Mouse (Mus musculus) stomach, embryonic 15.5 days (tissue): ENCODE measurements around the gene Ppp2r2d. TPM values are rescaled to one million over a fixed set of nuclear protein-coding genes. Genes with fewer than 3 reads are reported as not detected.

ENCODE experiments used
- ATAC-seq: fragments of 200-750 bp; cut with Nextera tagmentation; 2 replicates; pipeline ENCODE4 v1.8.0; 2017; ENCODE audit warnings: low read depth, moderate number of reproducible peaks, moderate TSS enrichment; ENCODE audit not compliant: insufficient read depth, low FRiP score
- H3K27ac ChIP-seq: fragments of 300-500 bp; sonication (generic); 2 replicates; pipeline ENCODE4 v1.5.1; 2015; ENCODE audit warnings: mild to moderate bottlenecking, inconsistent platforms
- H3K27me3 ChIP-seq: fragments of 300-500 bp; sonication (generic); replicated peaks from 2 replicates; pipeline ENCODE4 v1.6.1; 2015; ENCODE audit warnings: inconsistent platforms
- H3K36me3 ChIP-seq: fragments of 300-500 bp; sonication (generic); 2 replicates; pipeline ENCODE4 v1.6.1; 2015; ENCODE audit warnings: inconsistent platforms
- H3K4me1 ChIP-seq: fragments of 300-500 bp; sonication (generic); 2 replicates; pipeline ENCODE4 v1.6.1; 2015; ENCODE audit warnings: inconsistent platforms
- H3K4me2 ChIP-seq: fragments of 300-500 bp; sonication (generic); 2 replicates; pipeline ENCODE4 v1.6.1; 2015; ENCODE audit warnings: mild to moderate bottlenecking, inconsistent platforms
- H3K4me3 ChIP-seq: fragments of 300-500 bp; sonication (generic); replicated peaks from 2 replicates; pipeline ENCODE4 v1.5.1; 2015; ENCODE audit warnings: inconsistent platforms
- H3K9ac ChIP-seq: fragments of 300-500 bp; sonication (generic); 2 replicates; pipeline ENCODE4 v1.6.1; 2015; ENCODE audit warnings: inconsistent platforms
- H3K9me3 ChIP-seq: fragments of 300-500 bp; sonication (generic); 2 replicates; pipeline ENCODE4 v1.6.1; 2016; ENCODE audit warnings: inconsistent platforms
- WGBS: fragments of 180-500 bp; shearing (Covaris S2); methylation state at CpG from one replicate; pipeline ENCODE4 v1.1.7; 2015; 5-methylcytosine and 5-hydroxymethylcytosine counted together
- polyA plus RNA-seq: library from polyadenylated mRNA; unstranded; fragments of >200 nt; fragmentation: Nextera tagmentation; extraction: Ambion mirVana; gene quantifications from 2 replicates; pipeline ENCODE4 v1.2.1, GENCODE M21; 2015

Ppp2r2d gene
- polyA plus RNA-seq, result 33.1 and 37.0 TPM in 2 replicates

DNA sequence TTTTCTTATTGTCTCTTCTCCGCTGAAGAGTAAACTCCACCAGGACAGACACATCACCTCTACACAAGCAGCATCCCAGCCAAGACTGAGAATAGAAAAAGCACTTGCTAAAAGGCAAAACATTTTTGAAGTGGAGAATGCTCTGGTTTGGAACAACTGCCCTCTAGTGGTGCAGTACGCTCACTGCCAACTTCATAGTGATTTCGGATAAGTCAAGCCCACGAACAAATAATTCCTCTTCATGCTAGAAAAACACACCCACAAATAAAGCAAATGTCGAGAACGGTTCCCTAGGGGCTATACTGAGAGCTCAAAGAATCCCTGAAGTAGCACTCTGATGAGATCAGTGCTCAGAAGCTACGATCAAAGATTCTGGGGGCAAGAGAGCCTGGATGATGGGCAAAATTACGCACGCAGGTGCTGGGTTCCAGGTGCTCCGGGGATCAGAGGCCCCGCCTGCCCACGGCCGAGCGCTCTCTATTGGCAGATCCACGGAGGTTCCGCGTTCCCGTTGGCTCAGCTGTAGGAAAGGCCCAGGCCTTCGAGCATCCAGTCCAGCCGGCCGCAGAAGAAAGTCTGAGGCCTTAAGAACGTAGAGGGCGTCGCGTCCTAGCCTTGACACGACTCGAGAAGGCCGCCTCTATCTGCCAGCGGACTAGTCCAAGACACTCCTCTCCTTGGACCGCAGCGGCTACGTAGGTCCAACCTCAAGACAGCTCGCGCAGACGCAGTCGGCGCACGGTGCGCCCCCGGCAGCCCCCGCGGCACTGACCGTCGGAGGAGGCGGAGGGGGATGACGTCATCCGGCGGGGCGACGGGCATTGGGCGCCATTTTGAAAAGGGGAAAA, at the start of gene Ppp2r2d, which contains the start of gene Mapk1ip1:
TSS of gene Ppp2r2d (plus strand) at position 536 of the 848 bp plus-strand sequence.
TSS of gene Mapk1ip1 (minus strand) at position 730 of the 848 bp plus-strand sequence.
- H3K36me3 ChIP-seq, result no peaks in the 10 kb centered on the region
- peaks cover 34% of the 10 kb centered on the region for H3K4me1 ChIP-seq
- no peaks in the 10 kb centered on the region for H3K27me3 ChIP-seq
- H3K9ac ChIP-seq, result peak within 1 kb of the TSS; percentile 98
- no peaks in the 10 kb centered on the region for H3K9me3 ChIP-seq
- under 1% methylated on average over 51 of the region's 51 CpGs for WGBS
- peak within 1 kb of the TSS; percentile 95 for H3K4me3 ChIP-seq
- H3K27ac ChIP-seq, result peak within 1 kb of the TSS; percentile 98
- peak; percentile 95 for ATAC-seq
- H3K4me2 ChIP-seq, result peak within 1 kb of the TSS; percentile 80

DNA sequence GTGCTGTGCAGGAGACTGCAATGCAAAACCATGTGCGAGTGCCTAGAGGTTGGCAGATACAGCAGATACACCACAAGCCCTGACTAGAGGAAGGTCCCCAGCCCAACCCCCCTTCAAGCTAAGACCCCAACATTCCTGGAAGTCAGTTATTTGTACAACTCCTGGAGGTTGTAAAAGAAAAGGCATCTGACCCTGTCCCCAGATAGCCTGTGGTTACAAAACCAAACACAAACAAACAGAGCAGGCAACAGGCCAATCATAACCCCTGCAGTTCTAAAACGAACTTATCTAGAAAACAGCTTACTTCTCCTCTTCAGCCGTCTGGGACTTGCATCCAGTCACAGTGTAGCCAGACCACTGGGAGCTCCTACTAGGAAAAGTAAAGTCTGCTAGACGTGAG, 42.5 kb upstream of the Ppp2r2d start:
- no peak overlapping the region for H3K4me2 ChIP-seq
- no peaks in the 10 kb centered on the region for H3K27me3 ChIP-seq
- H3K9me3 ChIP-seq, result no peaks in the 10 kb centered on the region
- H3K4me3 ChIP-seq, result no peak overlapping the region
- WGBS, result 15% methylated on average over 4 of the region's 4 CpGs
- no peak overlapping the region for H3K9ac ChIP-seq
- H3K36me3 ChIP-seq, result no peaks in the 10 kb centered on the region
- no peaks in the 10 kb centered on the region for H3K4me1 ChIP-seq
- no peak for ATAC-seq
- H3K27ac ChIP-seq, result no peak overlapping the region

- Histone ChIP-seq H3K27ac (no peak overlapping the region), H3K36me3 (no peaks in the 10 kb centered on the region), H3K4me3 (no peak overlapping the region), H3K4me1 (no peaks in the 10 kb centered on the region), H3K9ac (no peak overlapping the region), H3K27me3 (no peaks in the 10 kb centered on the region), H3K9me3 (no peaks in the 10 kb centered on the region), H3K4me2 (no peak overlapping the region)
- 86% methylated on average over 3 of the region's 3 CpGs for WGBS
- no peak for ATAC-seq
Observed at GRCm38 (mm10) chr7:138807146-138807545, 38.7 kb upstream of the Ppp2r2d start.

DNA sequence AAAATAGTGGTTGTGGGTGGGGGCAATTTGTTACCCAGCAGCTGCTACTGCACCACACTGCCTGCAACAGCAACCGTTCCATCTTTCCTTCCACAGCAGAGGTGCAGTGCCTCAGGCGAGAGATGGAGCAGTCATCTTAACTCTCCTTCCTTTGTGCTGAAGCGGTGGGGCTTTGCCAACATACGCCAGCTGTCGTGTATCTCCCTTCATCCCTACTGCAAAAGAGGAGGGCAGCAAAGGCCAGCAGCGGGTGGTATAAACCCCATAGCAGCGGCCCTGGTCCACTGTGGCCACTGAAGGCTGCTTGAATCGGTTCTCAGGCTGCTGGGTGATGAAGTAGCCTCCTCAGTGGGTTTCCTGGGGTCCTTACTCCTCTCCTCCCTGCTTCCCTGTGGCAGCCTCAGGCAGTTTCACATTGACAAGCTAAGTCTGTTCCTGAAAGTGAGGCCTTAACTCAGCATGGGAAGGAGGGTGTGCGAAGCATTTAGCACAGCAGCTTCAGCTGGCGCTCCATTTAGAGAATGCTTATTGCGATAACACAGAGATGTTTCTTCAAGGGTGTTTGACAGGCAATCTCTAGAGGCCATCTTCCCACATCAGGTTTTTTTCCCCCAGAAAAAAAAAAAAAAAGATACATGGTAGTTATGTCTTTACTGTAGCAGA, 32.5 kb upstream of the Ppp2r2d start:
- H3K27me3 ChIP-seq, result no peaks in the 10 kb centered on the region
- no peaks in the 10 kb centered on the region for H3K9me3 ChIP-seq
- no peak overlapping the region for H3K4me2 ChIP-seq
- no peaks in the 10 kb centered on the region for H3K4me1 ChIP-seq
- WGBS, result 56% methylated on average over 11 of the region's 11 CpGs
- no peaks in the 10 kb centered on the region for H3K36me3 ChIP-seq
- H3K9ac ChIP-seq, result no peak overlapping the region
- H3K4me3 ChIP-seq, result no peak overlapping the region
- H3K27ac ChIP-seq, result no peak overlapping the region
- ATAC-seq, result no peak

DNA sequence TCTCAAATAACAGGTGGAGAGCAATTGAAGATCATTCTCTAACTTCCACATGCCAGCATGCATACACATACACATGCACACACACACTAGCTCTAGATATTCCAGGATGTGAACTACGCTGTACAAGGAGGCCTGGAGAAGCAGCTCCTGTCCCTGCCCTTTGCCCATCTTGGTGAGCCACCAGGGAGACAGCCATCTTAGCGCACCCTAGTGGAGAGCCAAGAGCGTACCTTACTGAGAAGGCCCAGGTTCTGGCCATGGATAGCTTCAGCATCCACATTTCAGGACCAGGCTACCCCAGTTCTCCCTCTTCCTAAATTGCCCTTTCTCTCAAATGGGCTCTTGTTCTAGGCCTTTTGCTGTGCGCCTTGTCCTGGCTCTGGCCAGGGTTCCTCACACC, 27.6 kb upstream of the Ppp2r2d start:
- H3K4me2 ChIP-seq, result no peak overlapping the region
- no peak overlapping the region for H3K9ac ChIP-seq
- H3K4me1 ChIP-seq, result no peaks in the 10 kb centered on the region
- WGBS, result 58% methylated on average over 4 of the region's 4 CpGs
- no peaks in the 10 kb centered on the region for H3K9me3 ChIP-seq
- H3K4me3 ChIP-seq, result no peak overlapping the region
- H3K27ac ChIP-seq, result no peak overlapping the region
- no peaks in the 10 kb centered on the region for H3K36me3 ChIP-seq
- no peaks in the 10 kb centered on the region for H3K27me3 ChIP-seq
- ATAC-seq, result no peak

GRCm38 (mm10) chr7:138824423-138824822, 21.5 kb upstream of the Ppp2r2d start:
- Histone ChIP-seq H3K27me3 (no peaks in the 10 kb centered on the region), H3K4me2 (no peak overlapping the region), H3K4me1 (no peaks in the 10 kb centered on the region), H3K27ac (no peak overlapping the region), H3K9ac (no peak overlapping the region), H3K4me3 (no peak overlapping the region), H3K9me3 (no peaks in the 10 kb centered on the region), H3K36me3 (no peaks in the 10 kb centered on the region)
- no peak for ATAC-seq
- WGBS, result 84% methylated on average over 6 of the region's 6 CpGs

DNA sequence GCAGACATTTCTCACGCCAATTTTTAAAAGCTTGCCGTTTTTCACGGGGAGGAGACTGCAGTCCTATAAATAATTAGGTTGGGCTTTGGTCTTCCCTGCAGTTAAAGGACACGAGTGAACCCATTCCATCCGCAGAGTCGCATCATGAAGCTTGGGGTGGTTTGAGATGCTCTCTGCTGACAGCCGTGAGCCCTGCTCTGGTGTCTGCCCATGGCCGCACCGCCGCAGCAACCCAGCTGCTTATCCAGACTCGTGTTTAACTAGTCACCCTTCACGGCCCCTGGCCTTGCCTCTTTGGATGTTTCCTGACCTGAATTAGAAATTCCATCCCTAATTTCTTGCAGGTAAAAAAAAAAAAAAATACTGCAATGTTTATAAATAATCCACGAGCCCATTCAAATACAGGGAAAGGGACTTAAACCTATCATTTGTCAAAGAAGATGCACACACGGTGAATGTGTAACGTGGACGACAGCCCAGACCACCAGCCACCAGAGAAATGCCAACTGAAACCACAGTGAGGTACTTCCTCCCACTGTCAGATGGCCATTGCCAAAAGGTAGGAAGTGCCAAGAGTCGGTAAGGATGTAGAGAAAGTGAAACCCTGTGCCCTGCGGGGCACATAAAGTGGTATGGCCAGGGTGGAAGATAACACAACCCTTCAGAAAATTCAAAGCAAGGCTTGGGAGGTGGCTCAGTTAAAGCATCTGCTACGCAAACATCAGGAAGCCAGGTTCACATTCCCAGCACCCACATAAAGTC, 20.7 kb upstream of the Ppp2r2d start:
- ATAC-seq, result no peak
- no peaks in the 10 kb centered on the region for H3K27me3 ChIP-seq
- 83% methylated on average over 19 of the region's 19 CpGs for WGBS
- no peak overlapping the region for H3K27ac ChIP-seq
- H3K4me1 ChIP-seq, result no peaks in the 10 kb centered on the region
- H3K4me2 ChIP-seq, result no peak overlapping the region
- no peaks in the 10 kb centered on the region for H3K36me3 ChIP-seq
- no peak overlapping the region for H3K4me3 ChIP-seq
- H3K9me3 ChIP-seq, result no peaks in the 10 kb centered on the region
- no peak overlapping the region for H3K9ac ChIP-seq

DNA sequence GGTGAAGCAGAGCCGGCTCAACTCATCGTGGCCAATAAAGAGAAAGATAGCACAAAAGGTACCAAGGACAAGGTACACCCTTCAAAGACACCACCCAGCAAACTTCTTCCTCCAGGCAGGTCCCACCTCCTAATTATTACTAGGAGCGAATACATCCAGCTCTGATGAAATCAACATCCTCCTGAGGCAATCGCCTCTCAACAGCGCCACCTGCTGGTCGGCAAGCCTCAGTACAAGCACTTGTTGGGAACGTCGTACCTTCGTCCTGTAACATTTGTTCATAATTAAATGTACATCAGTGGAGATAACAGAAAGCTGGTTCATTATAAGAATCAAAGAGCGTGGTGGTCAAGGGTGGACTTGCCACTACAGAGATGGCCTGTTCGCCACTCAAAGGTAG, 18.1 kb upstream of the Ppp2r2d start:
- no peak overlapping the region for H3K27ac ChIP-seq
- no peaks in the 10 kb centered on the region for H3K36me3 ChIP-seq
- no peak overlapping the region for H3K9ac ChIP-seq
- no peaks in the 10 kb centered on the region for H3K27me3 ChIP-seq
- H3K4me1 ChIP-seq, result no peaks in the 10 kb centered on the region
- no peaks in the 10 kb centered on the region for H3K9me3 ChIP-seq
- H3K4me2 ChIP-seq, result no peak overlapping the region
- WGBS, result 16% methylated on average over 11 of the region's 11 CpGs
- ATAC-seq, result no peak
- no peak overlapping the region for H3K4me3 ChIP-seq

DNA sequence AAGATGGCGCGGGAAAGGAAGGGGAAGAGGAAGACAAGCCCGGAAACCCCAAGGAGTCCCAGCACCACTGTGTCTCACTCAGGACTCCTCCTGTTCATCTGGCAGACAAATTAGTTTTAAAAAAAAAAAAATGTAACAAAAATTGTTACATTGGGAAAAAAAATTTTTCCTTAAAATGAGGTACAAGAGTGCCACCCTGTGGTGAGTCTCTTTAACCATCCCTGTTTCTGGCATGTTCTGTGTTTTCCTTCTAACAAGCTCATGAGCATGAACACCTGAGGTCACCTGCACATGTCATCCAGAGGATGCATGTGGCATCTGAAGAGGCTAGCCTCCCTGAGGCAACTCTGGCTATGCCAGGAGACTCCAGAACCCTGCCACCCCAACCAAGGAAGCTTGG, 10.9 kb upstream of the Ppp2r2d start:
- Histone ChIP-seq H3K4me1 (no peaks in the 10 kb centered on the region), H3K9ac (no peak overlapping the region), H3K4me3 (no peak overlapping the region), H3K9me3 (no peaks in the 10 kb centered on the region), H3K27me3 (no peaks in the 10 kb centered on the region), H3K4me2 (no peak overlapping the region), H3K36me3 (0 out of 2 replicates have a peak, but pooled peaks cover 5% of the 10 kb centered on the region), H3K27ac (no peak overlapping the region)
- ATAC-seq, result no peak
- 93% methylated on average over 3 of the region's 3 CpGs for whole genome bisulfite sequencing

DNA sequence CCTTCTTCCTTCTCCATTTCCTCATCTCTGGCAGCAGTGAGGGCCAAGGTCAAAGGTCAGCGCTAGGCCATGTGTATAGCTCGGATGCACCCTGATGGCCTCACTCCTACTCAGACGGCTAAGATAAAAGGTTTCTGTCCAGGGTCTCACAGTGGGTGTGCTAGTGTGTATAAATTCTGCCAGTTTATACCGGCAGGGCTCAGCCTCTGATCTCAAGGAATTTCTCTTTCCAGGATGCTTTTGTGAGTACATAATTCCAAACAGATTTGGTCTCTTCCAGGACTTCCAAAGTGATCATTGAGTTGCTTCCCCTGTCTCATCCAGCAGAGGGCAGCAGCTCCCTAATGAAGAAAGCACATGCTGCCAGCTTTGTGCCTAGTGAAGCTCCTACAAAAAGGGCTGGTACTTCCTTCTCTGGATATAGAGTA, 5.3 kb upstream of the Ppp2r2d start:
- H3K4me1 ChIP-seq, result peaks cover 11% of the 10 kb centered on the region
- no peaks in the 10 kb centered on the region for H3K27me3 ChIP-seq
- H3K4me2 ChIP-seq, result no peak overlapping the region
- no peaks in the 10 kb centered on the region for H3K9me3 ChIP-seq
- no peak overlapping the region for H3K9ac ChIP-seq
- 37% methylated on average over 4 of the region's 4 CpGs for WGBS
- H3K36me3 ChIP-seq, result 0 out of 2 replicates have a peak, but pooled peaks cover 5% of the 10 kb centered on the region
- H3K27ac ChIP-seq, result no peak overlapping the region
- no peak overlapping the region for H3K4me3 ChIP-seq
- no peak for ATAC-seq

GRCm38 (mm10) chr7:138841436-138842151, 4.3 kb upstream of the Ppp2r2d start:
- WGBS, result 68% methylated on average over 3 of the region's 3 CpGs
- Histone ChIP-seq H3K27ac (no peak overlapping the region), H3K4me1 (peaks cover 11% of the 10 kb centered on the region), H3K4me2 (no peak overlapping the region), H3K9ac (no peak overlapping the region), H3K27me3 (no peaks in the 10 kb centered on the region), H3K9me3 (no peaks in the 10 kb centered on the region), H3K36me3 (no peaks in the 10 kb centered on the region), H3K4me3 (no peak overlapping the region)
- ATAC-seq, result no peak
